Mouse (Mus musculus) brain, embryonic 14.5 days (tissue): ENCODE data around the gene Ncor2. TPM values are rescaled to one million over a fixed set of nuclear protein-coding genes. Genes with fewer than 3 reads are reported as not detected.

Experiments
- DNase-seq: peaks from one replicate; pipeline ENCODE4 v3.0.0-alpha.2; 2011; ENCODE audit warnings: low read depth
- CTCF ChIP-seq: fragments of 200-500 bp; IDR thresholded peaks from 2 replicates; pipeline ENCODE4 v1.5.1; 2012; ENCODE audit warnings: inconsistent platforms, mild to moderate bottlenecking, moderate library complexity, borderline replicate concordance; ENCODE audit not compliant: insufficient read depth, insufficient read length; ENCODE audit errors: extremely low read depth
- POLR2A ChIP-seq: fragments of 200-500 bp; IDR thresholded peaks from 2 replicates; pipeline ENCODE4 v1.6.1; 2012; ENCODE audit warnings: mild to moderate bottlenecking, inconsistent platforms, borderline replicate concordance; ENCODE audit not compliant: poor library complexity, insufficient read depth, insufficient read length, severe bottlenecking; ENCODE audit errors: extremely low read depth
- polyA plus RNA-seq: library from polyadenylated mRNA; depleted of rRNA; stranded (reverse); fragments of >200 nt; gene quantifications from 2 replicates; pipeline ENCODE4 v1.2.3, GENCODE M21; 2012; rRNA removed

The Ncor2 gene
- 31.6 and 71.5 TPM in 2 replicates for polyA plus RNA-seq

- peak; percentile 31; the same call in 1 of the 2 replicates for TF ChIP-seq POLR2A
- no peak for TF ChIP-seq CTCF
- DNase-seq: peak; percentile 97
These were observed at the start of gene Ncor2 for GRCm38 (mm10) chr5:125179007-125179734. Gene Ncor2, minus strand, starts transcription at chr5:125179219.

- no peak for DNase-seq
- TF ChIP-seq POLR2A (no peak), CTCF (peak; percentile 17; the same call in 1 of the 2 replicates)
These were observed 48.7 kb upstream of the Ncor2 start for GRCm38 (mm10) chr5:125227699-125228098.

- DNase-seq: peak; percentile 91
- TF ChIP-seq POLR2A (no peak), CTCF (no peak)
These were observed 47.2 kb upstream of the Ncor2 start for GRCm38 (mm10) chr5:125226229-125226634.

GRCm38 (mm10) chr5:125224925-125225324 lies 45.9 kb upstream of the Ncor2 start:
- no peak for DNase-seq
- no peak for TF ChIP-seq CTCF
- no peak for TF ChIP-seq POLR2A

- no peak for DNase-seq
- TF ChIP-seq CTCF (no peak), POLR2A (no peak)
These were observed 44.9 kb upstream of the Ncor2 start for GRCm38 (mm10) chr5:125223961-125224360.

- TF ChIP-seq POLR2A (no peak), CTCF (no peak)
- peak; percentile 42 for DNase-seq
These were observed 43.7 kb upstream of the Ncor2 start for GRCm38 (mm10) chr5:125222706-125223105.

- TF ChIP-seq POLR2A: no peak
- no peak for TF ChIP-seq CTCF
- peak; percentile 93 for DNase-seq
These were observed 42.8 kb upstream of the Ncor2 start for GRCm38 (mm10) chr5:125221868-125222267.

GRCm38 (mm10) chr5:125217426-125218170 lies 38.6 kb upstream of the Ncor2 start:
- DNase-seq: peak; percentile 71
- TF ChIP-seq CTCF: no peak
- no peak for TF ChIP-seq POLR2A

GRCm38 (mm10) chr5:125215930-125216459 lies 37.0 kb upstream of the Ncor2 start:
- no peak for TF ChIP-seq POLR2A
- TF ChIP-seq CTCF: no peak
- peak; percentile 97 for DNase-seq

GRCm38 (mm10) chr5:125215346-125215929 lies 36.4 kb upstream of the Ncor2 start:
- DNase-seq: no peak
- TF ChIP-seq CTCF: no peak
- TF ChIP-seq POLR2A: no peak

- TF ChIP-seq CTCF: no peak
- TF ChIP-seq POLR2A: no peak
- DNase-seq: no peak
These were observed 35.0 kb upstream of the Ncor2 start for GRCm38 (mm10) chr5:125214064-125214463.
